Mouse (Mus musculus): ENCODE results near the gene Cfap46.

Cfap46 gene

GRCm38 (mm10) chr7:139580851-139581775 lies 102.5 kb downstream of the Cfap46 start:
- no peak for DNase-seq (ENCODE audit: low spot score)

DNA sequence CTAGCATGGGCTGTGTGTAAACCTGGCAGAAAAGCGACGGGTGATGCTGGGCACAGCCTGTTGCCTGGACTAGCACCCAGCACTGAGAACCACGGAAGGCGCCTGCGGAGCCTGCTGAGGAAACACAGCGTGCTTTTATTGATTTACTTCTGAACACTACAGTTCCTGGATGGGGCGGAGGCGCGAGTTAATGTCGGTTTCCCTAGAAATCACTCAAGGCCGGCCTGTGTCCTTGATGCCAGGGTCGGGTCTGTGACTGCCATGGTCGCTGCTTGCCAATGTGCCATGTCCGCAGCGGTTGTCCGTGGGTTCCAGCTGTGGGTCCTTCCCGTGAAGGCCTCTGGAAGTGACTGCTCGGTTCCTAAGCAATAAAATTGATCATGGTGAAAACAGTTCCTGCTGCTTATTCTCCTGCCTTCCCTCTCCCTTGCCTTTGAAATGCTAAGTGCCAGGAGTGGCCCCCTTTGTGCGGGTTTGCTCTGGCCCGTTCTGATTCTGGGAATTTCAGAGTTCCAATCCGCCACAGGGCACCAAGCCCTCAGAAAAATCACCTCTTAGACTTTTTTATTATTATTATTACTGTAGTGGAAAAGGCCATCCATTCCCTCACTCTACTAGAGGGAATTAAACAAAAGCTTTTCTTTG lies 104.2 kb downstream of the Cfap46 start:
- DNase-seq (ENCODE audit: low spot score): no peak

DNA sequence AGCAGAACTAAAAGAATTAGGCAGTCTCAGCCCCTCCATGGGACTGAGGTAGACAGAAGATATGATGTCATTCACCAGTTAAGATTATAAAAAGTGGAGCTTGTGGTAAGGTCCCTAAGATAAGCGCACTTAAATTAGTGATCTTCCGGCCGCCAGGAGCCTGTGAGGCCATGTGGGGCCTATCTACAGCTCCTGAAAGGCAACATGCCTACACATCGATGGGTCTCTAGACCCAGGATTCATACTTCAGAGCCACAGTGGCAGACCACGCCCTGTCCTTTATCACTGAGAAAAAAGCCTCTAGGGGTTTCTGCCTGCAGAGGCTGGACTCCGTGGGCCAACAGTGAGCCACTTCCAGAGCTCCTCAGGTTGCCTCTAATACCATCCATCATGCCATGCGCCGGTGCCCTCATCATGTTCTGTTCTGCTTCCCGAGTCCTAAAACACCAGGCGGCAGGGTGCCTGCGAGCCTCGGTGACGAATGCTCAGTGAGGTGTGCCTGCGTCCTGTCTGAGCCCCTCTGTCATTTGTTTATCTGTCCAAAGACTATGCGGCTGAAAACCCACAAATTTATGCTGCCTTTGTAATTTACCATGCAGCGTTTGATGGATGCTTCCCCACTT lies 107.4 kb downstream of the Cfap46 start:
- no peak for DNase-seq (ENCODE audit: low spot score)

- DNase-seq (ENCODE audit: low spot score): no peak
These were observed 111.0 kb downstream of the Cfap46 start for GRCm38 (mm10) chr7:139572665-139573064.

- no peak for DNase-seq (ENCODE audit: low spot score)
These were observed 112.8 kb downstream of the Cfap46 start for GRCm38 (mm10) chr7:139570788-139571187.

- no peak for DNase-seq (ENCODE audit: low spot score)
These were observed 117.1 kb downstream of the Cfap46 start for GRCm38 (mm10) chr7:139566533-139566932.

- DNase-seq (ENCODE audit: low spot score): no peak
These were observed 117.6 kb downstream of the Cfap46 start for GRCm38 (mm10) chr7:139565998-139566397.

- DNase-seq (ENCODE audit: low spot score): no peak
These were observed 119.5 kb downstream of the Cfap46 start for GRCm38 (mm10) chr7:139564161-139564560.

DNA sequence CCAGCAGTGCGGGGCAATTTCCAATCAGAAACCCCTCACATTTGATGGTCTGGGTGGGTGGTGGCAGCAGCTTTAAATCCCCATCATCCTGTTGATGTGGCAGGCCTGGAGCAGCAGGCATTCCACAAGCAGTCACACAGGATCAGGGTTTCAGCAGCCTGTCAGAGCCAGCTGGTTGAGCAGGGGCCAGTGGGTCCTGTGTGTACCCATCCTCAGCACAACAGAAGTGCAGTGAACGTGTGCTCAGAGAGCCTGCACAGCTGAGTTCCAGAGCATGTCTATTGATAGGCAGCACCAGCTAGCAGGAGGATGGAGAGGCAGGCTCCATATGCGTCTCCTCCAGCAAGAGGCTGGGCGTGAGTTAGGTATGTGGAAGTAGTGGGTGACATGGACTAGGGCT lies 120.2 kb downstream of the Cfap46 start:
- no peak for DNase-seq (ENCODE audit: low spot score)

- no peak for DNase-seq (ENCODE audit: low spot score)
These were observed 124.0 kb downstream of the Cfap46 start for GRCm38 (mm10) chr7:139559659-139560058.

DNA sequence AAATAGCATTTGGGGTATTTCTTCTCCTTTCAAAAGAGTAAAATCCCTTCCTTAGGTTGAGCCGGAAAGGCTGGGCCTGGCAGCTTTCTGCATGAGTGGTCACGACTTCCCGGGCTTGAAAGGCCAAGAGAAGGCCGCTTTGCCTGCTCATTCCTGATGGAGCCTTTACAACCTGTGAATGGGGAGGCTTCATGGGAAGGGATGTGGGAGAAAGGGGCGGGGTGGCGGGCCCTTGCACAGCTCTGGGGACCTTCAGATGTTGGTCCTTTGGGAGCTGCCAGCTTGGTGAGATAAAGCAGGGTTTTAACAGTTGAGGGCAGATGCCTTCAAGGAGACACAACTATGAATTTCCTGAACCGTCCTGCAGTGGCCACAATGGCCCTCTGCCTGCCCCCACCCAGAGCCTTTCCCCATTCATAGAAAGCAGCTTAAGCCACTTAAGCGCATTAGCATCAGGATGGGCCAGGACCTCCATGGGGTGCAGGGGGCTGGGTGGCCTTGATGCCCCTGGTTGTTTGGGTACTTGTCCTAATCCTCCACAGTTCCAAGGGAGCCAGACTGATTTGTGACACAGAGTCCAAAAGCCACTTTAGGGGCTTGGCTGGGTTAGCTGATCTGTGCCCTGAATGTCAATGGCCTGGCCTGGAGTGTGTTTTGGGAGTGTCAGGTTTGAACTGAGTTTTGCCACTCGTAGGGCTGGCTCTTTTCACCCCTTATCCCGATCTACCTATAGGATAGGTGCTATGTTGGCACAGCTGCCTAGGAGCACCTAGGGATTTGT lies 126.7 kb downstream of the Cfap46 start:
- no peak for DNase-seq (ENCODE audit: low spot score)

DNA sequence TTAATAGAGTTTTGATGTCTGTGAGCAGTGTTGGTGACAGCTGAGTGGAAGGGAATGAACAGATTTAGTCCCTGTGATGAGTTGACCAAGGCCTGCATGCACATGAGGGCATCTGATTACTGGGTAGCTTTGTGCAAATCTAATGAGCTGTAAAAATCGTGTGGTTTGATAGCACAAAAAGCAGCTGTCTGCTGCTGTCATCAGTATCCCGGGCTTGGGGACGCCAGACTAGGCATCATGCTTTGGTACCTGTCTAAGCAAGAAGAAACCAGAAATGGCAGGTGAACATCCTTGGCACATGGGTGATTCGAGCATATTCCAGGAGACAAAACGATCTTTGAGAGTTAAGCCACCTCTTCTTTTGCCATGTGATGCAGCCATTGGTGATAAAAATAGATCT lies 127.3 kb downstream of the Cfap46 start:
- no peak for DNase-seq (ENCODE audit: low spot score)

GRCm38 (mm10) chr7:139551519-139551918 lies 132.1 kb downstream of the Cfap46 start:
- no peak for DNase-seq (ENCODE audit: low spot score)

Measured in ovary, postnatal 14 days (tissue).